Mouse (Mus musculus): ENCODE data around the gene Col7a1.

The Col7a1 gene

DNA sequence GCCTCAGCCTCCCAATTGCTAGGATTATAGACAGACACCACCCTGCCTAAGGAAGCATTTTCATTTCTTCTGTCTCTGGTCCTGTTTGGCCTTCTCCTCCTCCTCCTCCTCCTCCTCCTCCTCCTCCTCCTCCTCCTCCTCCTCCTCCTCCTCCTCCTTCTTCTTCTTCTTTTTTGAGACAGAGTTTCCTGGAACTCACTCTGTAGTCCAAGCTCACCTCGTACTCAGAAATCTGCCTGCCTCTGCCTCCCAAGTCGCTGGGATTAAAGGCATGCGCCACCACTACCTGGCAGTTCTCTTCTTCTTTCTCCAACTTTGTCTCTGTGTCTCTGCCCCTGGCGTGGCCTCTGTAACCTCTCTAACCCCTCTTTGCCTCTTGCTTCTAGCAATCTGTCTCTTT lies 32.3 kb downstream of the Col7a1 start, which contains the start of gene Ucn2:
Gene Ucn2 (plus strand): TSS at position 301 of the 400 bp plus-strand sequence.
- no peak for DNase-seq (ENCODE audit: low spot score in 2 of 2)

DNA sequence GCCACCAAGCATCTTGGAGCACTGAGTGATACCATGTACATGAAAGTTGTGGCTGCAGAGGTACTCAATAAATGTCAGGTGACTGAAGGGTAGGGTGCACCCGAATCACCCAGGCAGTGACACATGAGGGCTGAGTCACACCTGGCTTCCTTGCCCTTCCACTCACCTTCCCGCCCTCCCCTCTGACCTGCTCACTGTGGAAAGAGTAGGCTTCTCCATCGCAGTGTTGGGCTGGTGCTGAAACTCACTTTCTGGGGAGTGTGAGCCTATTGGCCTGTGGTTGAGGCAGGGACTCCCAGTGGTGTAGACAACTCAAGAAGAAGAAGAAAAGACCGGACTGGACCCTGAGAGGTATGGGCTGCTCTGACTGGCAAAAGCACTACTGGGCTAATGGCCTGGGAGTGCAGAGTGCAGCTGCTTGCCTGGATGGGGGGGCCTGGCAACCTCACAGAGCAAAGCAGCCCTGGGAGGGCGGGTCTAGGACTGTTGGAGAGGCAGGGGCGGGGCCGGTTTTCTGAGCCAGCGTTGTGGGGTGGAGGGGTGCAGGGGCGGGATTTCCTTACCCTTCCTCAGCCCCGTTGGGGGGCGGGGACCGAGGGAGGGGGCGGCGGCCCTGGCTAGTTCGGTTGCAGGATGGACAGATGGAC lies 34.4 kb downstream of the Col7a1 start:
- no peak for DNase-seq (ENCODE audit: low spot score in 2 of 2)

DNA sequence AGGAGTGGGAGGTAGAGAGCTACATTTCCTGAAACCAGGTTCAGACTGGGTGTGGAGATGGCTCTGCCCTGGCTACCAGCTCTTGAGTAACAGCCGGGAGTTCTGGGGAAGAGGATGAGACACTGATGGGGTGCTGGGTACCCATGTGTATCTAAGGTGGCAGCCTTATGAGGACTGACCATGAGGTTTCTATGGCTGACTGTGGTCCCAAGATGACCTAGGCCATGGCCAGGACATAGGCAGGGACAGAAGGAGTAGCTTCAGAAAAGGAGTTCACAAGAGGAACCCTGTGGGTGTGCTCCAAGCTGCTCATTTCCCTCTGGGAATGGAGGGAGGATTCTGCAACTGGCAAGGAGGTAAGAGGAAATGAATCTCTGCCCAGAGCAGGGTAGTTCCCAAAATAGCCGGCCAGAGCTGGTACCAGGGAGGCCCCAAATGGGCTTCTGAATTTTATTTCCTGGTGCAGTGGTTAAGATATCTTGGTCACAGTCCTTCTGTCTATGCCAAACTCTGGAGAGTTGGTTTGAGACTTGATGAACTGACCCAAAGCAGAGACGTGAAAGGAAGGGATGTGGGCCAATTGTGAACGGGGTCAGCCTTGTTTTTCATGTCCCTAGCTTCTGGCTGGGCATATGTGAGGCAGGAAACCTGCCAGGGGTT lies 36.5 kb downstream of the Col7a1 start:
- no peak for DNase-seq (ENCODE audit: low spot score in 2 of 2)

GRCm38 (mm10) chr9:108990462-108990820 lies 37.1 kb downstream of the Col7a1 start:
- DNase-seq (ENCODE audit: low spot score in 2 of 2), result no peak

DNA sequence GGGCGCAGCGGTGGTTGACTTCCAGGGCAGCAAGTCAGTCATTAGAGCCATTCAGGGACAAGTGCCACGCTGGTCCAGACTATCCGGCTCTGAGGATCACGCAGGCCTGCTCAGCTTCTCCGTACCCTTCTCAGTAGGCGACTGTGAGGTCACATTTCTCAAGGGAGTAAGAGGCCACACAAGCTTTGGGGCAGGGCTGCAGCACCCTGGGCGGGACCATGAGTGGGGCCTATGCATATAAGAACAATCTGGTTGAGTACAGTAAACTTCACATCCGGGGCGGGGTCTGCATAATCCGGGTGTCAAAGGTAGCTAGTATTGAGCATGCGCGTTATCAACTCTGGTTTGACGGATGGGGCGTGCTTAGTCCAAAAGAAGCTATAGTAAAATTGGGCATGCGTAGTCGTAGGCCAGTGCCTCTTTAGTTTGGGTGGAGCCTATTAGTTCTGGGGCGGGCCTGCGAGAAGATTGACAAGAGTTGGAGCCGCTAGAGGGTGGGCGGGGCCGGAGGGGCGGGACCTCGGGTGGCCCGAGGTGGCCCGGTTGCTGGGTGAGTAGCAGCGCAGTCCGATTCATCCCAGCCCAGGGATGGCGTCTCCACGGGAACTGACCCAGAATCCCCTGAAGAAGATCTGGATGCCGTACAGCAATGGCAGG lies 38.2 kb downstream of the Col7a1 start, which contains the start of gene Pfkfb4:
Gene Pfkfb4 (plus strand): TSS at position 351 of the 657 bp plus-strand sequence.
- DNase-seq (ENCODE audit: low spot score in 2 of 2), result peak; percentile 79 to 85

DNA sequence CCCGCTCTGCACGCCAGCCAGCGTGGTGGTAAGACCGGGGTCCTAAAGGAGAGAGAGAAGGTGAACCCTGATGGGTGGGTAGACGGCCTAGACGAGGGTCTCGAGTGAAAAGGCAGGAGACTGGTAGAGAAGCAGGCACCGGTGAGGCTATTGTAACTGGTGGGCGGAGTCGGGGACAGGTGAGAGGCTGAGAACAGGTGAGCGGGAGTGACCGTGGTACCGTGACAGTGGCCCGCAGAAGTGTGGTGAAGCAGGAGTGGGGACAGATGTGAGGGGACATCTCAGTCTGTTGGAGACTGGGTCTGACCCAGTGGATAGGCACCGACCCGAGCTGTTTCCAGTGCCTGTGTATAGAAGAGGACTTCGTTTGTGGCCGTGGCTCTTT lies 38.7 kb downstream of the Col7a1 start:
- no peak for DNase-seq (ENCODE audit: low spot score in 2 of 2)

GRCm38 (mm10) chr9:108992620-108993361 lies 39.4 kb downstream of the Col7a1 start:
- no peak for DNase-seq (ENCODE audit: low spot score in 2 of 2)

DNA sequence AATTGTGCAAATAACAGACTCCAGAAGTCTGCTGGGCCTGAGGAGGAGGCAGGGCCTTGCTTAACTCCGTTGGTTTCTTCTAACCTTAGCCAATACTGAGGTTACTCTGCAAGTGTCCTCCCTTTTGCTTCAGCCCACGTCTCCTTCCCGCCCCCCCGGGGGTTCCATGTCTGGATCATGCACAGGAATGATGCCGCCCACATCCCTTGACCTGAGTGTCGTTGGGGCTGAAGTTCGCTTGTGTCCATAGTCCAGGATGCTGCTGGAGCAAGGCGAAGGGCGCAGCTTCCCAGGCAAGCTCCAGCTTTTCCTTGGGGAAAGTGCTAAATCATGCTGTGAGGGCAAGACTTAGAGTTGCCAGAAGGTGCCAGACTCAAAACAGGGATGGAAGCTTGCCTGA lies 43.0 kb downstream of the Col7a1 start:
- no peak for DNase-seq (ENCODE audit: low spot score in 2 of 2)

DNA sequence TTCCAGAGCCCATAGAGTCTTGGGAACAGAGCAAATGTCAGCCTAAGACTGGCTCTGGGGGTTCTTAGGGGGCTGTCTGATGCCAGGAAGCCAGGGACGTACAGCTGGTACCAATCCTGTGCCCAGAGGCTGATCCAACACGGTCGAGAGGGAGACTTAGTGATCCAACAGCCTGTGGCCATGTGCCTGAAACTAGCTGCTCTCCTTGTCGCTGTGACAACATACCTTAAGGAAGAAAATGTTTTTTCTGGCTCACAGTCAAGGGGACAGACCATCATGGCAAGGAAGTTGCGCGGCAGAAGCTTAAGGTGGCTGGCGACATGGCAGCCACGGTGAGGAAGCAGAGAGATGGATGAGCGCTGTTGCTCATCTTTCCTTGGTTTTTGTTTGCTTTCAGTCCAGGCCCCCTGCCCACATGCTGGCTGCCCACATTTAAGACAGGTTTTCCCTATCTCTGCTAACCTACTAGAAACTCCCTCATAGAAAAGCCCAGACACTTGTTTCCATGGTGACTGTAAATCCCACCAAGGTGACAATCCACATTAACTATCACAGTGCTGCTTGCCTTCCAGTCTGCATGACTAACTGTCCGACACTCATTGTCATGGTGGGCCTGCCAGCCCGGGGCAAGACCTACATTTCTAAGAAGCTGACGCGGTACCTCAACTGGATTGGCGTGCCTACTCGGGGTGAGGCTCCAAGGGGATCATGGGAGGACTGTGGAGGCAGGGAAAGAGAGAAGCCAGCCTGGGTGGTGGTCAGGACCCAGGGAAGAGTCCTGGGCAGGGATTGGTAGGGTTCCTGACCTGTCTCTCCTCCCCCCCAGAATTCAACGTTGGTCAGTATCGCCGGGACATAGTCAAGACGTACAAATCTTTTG lies 45.1 kb downstream of the Col7a1 start:
- DNase-seq (ENCODE audit: low spot score in 2 of 2), result no peak

- DNase-seq (ENCODE audit: low spot score in 2 of 2), result no peak
Observed at GRCm38 (mm10) chr9:108999167-108999526, 45.8 kb downstream of the Col7a1 start.

DNA sequence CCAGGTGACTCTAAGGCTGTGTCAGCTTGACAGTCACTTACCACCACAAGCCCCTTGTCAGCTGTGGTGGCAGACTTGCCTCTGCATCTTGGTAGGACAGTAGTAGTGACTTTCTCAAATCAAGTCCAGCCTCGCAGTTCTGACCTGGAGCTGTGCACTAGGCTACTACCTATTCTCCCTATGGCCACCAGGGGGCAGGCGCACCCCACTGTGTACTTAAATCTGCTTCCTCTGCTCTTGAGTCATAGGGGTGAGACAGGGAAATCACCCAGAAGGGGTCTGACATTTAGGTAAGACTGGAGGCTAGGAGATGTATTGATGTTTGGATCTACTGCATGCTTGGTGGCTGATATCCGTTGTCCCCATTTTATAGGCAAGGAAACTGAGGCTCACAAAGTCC lies 47.3 kb downstream of the Col7a1 start:
- DNase-seq (ENCODE audit: low spot score in 2 of 2), result peak; percentile 30 to 58

DNA sequence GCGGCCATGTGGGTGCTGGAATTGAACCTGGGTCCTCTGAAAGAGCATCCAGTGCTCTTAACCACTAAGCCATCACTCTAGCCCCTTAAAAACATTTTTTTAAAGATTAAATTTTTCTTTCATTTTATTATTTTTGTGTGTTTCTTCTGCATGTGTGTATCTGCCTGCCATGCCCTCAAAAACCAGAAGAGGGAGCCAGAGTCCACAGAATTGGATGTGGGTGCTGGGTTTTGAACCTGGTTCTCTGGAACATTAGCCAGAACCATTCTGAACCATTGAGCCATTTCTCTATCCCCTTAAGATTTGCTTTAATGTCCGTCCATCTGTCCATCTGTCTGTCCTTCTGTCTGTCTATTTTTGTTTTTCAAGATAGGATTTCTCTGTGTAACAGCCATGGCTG lies 49.8 kb downstream of the Col7a1 start:
- peak in 1 of 2 experiments; percentile 67 for DNase-seq (ENCODE audit: low spot score in 2 of 2)

- no peak for DNase-seq (ENCODE audit: low spot score in 2 of 2)
Observed at GRCm38 (mm10) chr9:109007025-109007780, 53.8 kb downstream of the Col7a1 start.

DNA sequence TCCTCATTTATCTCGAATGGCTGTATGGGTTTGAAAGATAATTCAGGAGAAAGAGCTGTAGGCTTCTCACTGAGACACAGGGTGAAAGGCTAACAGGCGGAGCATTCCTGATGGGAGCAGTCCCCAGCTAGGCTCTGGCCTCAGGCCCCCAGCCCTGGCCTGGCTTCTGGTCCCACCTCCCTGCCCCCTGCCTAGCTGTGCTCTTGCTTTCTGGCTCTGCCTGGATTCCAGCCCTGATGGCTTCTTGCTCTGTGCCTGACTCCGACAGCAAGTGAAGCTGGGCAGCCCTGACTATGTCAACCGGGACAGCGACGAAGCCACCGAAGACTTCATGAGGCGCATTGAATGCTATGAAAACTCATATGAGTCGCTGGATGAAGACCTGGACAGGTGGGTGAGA lies 54.7 kb downstream of the Col7a1 start:
- no peak for DNase-seq (ENCODE audit: low spot score in 2 of 2)

DNA sequence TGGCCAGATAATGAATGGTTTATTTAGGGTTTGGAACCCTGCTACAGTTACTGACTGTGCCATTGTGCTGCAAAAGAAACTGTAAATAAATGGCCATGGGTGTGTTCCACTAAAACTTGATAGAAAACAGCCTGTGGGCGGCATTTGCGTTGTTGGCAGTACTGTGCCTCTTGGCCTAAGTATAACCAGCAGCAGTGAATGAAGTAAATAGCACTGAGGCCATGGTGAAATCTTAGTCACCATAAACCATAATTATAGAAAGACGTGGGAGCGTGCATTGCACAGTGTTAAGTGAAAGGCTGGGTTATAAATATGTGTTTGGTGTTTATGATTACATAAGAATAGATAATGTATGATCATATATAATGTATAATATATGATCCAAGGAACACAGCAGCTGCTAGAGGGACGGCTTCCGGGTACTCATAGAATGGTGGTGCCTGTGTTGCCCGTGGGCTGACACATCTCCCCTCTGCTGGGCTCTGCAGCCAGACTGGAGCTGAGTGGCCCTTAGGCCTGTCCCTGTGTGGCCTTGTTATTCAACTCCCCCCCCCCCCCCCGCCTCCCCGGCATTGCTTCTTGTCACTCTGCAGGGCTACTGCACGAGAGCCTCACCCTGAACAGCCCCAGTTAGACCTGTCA lies 55.7 kb downstream of the Col7a1 start:
- no peak for DNase-seq (ENCODE audit: low spot score in 2 of 2)

DNA sequence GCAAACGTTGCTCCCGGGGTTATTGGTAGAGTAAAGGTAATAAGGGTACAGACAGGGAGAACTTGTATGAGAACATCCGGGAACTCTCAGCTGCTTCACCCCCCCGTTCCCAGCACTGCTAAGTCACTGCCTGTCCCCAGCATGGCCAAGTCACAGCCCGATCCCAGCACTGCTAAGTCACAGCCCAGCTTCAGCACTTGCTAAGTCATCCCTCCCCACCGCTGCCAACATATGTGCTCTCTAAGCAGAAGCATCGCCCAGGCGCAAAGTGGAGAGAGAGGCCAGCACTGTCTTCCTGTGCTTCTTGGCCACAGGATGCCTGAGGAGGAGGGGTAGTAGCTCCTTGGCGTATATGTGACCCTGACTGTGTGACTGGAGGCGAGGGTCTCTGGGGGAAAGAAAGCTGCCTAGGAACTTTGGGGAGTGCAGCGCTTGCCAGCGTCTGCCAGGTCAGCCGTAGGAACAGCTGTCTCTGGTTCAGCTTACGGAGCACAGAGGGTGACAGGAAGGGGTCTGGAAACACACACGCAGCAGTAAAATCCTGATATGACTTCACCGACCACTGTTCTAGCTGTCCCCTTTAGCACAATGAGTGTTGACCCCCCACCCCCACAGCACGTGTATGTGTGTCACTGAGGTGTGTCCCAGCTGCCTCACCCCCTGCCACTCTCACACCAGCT lies 56.4 kb downstream of the Col7a1 start:
- DNase-seq (ENCODE audit: low spot score in 2 of 2), result no peak

- DNase-seq (ENCODE audit: low spot score in 2 of 2), result no peak
Observed at GRCm38 (mm10) chr9:109010316-109010690, 56.9 kb downstream of the Col7a1 start.

DNA sequence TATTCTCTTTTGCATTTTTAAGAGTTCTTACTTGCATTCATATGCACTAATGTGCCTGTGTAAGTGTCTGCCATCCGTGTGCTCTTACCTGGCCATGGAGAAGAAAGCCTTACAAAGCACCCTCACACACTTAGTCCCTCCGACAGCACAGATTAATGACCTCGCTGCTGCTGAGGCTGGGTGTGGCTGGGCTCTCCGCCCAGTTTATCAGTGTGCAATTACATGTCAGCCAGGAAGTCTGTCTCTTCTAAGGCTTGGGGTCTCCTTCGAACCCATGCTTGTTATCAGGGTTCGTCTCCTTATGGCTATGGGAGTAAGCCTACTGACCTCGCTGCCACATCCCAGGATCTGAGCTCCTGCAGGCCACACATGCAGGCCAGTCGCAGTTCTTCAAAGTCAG lies 62.0 kb downstream of the Col7a1 start:
- no peak for DNase-seq (ENCODE audit: low spot score in 2 of 2)

DNA sequence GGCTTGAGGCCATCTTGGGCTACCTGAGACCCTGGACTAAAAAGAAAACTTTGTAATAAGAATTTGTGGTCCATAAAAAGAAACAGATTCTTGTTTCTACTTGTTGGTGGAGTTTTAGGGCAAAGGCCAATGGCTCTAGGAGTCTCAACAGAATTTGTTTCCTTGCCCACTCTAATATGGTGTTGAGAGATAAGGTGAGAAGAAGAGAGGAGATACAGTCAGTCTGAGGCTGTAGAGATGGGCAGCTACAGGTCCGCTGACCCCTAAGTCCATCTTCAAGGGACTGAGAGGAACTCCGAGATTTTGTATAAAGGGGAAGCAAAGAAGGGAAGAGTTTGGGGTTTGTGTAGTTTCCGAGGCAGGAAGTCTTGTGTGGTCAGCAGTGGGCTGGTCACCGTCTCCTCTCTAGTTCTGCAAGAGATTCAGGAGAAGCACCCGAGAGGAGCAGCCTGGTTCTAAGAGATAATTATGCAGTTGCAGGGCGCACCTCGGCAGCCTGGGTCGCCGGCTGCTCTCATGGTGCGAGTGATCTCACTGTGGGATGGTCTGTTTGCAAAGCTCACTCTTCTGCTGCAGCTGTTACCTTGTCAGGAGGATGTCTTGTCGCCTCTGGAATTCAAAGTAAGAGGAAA lies 63.7 kb downstream of the Col7a1 start:
- DNase-seq (ENCODE audit: low spot score in 2 of 2), result no peak

All from spleen, postnatal 14 days (tissue).